Mouse (Mus musculus) megakaryocyte, embryonic 14.5 days (primary cell): ENCODE data around the gene Selenos. TPM values are rescaled to one million over a fixed set of nuclear protein-coding genes. Genes with fewer than 3 reads are reported as not detected.

Source experiments
- H3K27me3 ChIP-seq: replicated peaks from 2 replicates; pipeline ENCODE3; 2012; ENCODE audit warnings: inconsistent platforms
- H3K36me3 ChIP-seq: replicated peaks from 2 replicates; pipeline ENCODE3; 2012; ENCODE audit warnings: low read length, inconsistent platforms, mixed read lengths
- H3K4me1 ChIP-seq: 2 replicates; pipeline ENCODE4 v1.6.1; 2012; ENCODE audit warnings: inconsistent platforms
- H3K4me3 ChIP-seq: replicated peaks from 2 replicates; pipeline ENCODE3; 2012; ENCODE audit warnings: moderate library complexity, mild to moderate bottlenecking, inconsistent platforms
- H3K9me3 ChIP-seq: 2 replicates; pipeline ENCODE4 v1.6.1; 2012; ENCODE audit warnings: inconsistent platforms
- FLI1 ChIP-seq: IDR thresholded peaks from 2 replicates; pipeline ENCODE4 v1.6.1; 2012; ENCODE audit warnings: low read length, inconsistent platforms, mixed read lengths
- GATA1 ChIP-seq: IDR thresholded peaks from 3 replicates; pipeline ENCODE4 v1.6.1; 2012; ENCODE audit warnings: mixed read lengths, low read length, inconsistent platforms, borderline replicate concordance
- polyA plus RNA-seq: library from polyadenylated mRNA; stranded (reverse); fragments of >175 nt; gene quantifications from 2 replicates; pipeline ENCODE4 v1.2.3, GENCODE M21; 2012; ENCODE audit warnings: low replicate concordance; ENCODE audit not compliant: insufficient read depth

Gene Selenos
- polyA plus RNA-seq, 1 experiment = 82.3 TPM

GRCm38 (mm10) chr7:66107206-66107605 lies 27.8 kb downstream of the Selenos start:
- peaks cover 5% of the 10 kb centered on the region for H3K36me3 ChIP-seq
- no peak overlapping the region for H3K4me3 ChIP-seq
- TF ChIP-seq GATA1 (no peak), FLI1 (no peak)
- no peaks in the 10 kb centered on the region for H3K27me3 ChIP-seq
- H3K9me3 ChIP-seq = no peaks in the 10 kb centered on the region
- peaks cover 60% of the 10 kb centered on the region for H3K4me1 ChIP-seq

DNA sequence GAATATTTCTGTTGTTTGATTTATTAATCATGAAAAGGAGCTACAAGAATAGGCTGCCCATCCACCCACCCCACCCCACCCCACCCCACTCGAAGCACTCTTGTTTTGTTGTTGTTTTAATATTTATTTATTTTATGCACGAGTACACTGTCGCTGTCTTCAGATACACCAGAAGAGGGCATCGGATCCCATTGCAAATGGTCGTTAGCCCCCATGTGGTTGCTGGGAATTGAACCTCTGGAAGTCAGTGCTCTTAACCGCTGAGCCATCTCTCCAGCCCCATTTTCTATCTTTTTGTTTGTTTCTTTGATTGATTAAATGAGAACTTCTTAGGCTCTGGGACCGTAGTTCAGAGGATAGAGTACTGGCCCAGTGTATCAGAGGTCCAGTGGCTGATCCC lies 28.5 kb downstream of the Selenos start:
- peaks cover 10% of the 10 kb centered on the region for H3K36me3 ChIP-seq
- H3K4me3 ChIP-seq = peak overlapping the region; percentile 48
- peaks cover 68% of the 10 kb centered on the region for H3K4me1 ChIP-seq

DNA sequence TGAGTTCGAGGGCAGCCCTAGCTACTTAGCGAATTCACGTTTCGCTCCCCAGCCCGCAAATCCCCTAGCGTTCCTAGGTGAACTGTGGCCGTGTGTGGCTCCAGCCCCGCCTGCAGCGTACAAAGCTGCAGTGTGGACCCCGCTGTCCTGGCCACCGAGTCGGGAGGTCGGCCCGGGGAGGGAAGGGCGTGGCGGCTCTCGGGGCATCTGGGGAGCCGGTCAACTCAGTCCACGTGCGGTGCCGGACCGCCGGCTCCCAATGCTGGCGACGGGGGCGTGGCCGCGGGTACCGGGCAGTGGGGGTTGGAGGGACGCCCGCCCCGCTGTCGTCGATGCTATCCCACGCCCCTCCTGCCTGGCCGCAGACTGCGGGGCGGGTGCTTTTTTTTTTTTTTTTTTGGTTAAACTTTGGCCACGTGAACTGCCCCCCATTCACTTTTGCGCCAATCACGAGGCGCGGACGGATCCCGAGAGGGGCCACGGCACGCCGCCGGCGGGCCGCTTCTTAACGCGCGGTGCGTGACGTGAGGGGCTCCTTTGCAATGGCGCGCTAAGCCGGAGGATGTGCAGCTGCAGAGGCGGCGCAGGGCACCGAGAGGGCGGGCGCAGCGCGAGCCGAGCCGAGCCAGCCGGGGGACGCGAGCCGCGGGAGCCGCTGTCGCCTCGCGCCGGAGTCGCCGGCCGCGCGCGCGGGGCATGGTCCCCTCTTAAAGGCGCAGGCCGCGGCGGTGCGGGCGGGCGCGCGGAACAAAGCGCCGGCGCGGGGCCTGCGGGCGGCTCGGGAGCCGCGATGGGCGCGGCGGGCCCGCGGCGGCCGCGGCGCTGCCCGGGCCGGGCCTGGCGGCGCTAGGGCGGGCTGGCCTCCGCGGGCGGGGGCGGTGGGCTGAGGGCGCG lies 29.8 kb downstream of the Selenos start, which contains the start of gene Chsy1:
Gene Chsy1 (plus strand): TSS at position 555 of the 894 bp plus-strand sequence.
- Histone ChIP-seq H3K36me3 (peaks cover 19% of the 10 kb centered on the region), H3K27me3 (no peaks in the 10 kb centered on the region)
- no peak for TF ChIP-seq FLI1

More for the DNA sequence above, 28.5 kb downstream of the Selenos start:
- no peak for TF ChIP-seq GATA1
- no peak for TF ChIP-seq FLI1
- no peaks in the 10 kb centered on the region for H3K9me3 ChIP-seq
- H3K27me3 ChIP-seq = no peaks in the 10 kb centered on the region

DNA sequence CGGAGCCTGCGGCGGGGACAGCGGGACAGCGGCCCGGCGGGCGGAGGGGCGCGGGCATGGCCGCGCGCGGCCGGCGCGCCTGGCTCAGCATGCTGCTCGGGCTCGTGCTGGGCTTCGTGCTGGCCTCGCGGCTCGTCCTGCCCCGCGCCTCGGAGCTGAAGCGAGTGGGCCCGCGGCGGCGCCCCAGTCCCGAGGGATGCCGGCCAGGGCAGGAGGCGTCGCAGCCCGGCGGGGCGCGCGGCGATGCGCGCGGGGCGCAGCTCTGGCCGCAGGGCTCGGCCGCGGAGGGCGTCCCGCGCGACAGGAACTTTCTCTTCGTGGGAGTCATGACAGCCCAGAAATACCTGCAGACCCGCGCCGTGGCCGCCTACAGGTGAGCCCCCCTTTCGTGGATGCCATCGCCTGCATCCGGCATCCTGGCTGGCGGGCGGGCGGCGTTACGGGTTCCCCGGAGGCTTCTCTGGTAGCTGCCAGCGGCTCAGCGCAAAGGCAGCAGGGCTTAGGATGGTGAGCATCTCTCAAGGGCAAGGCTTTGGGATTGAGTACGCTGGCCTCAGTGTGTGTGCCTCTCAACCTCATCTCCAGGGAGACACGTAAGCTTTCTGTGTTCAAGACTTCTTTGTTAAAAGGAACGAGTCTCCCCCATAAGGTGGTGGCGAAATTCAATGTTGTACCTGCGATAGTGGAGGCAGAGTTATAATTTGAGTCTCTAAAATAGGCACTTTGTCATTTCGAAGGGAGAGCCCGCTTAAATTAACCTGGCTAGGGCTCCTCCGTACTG lies 30.6 kb downstream of the Selenos start:
- Histone ChIP-seq H3K4me3 (peak overlapping the region; percentile 92), H3K36me3 (peaks cover 28% of the 10 kb centered on the region), H3K9me3 (no peaks in the 10 kb centered on the region), H3K4me1 (peaks cover 78% of the 10 kb centered on the region), H3K27me3 (no peaks in the 10 kb centered on the region)
- no peak for TF ChIP-seq FLI1
- TF ChIP-seq GATA1 = no peak

More for the DNA sequence above, 29.8 kb downstream of the Selenos start, which contains the start of gene Chsy1:
- Histone ChIP-seq H3K9me3 (no peaks in the 10 kb centered on the region), H3K4me1 (peaks cover 78% of the 10 kb centered on the region), H3K4me3 (peak within 1 kb of the TSS; percentile 92)

DNA sequence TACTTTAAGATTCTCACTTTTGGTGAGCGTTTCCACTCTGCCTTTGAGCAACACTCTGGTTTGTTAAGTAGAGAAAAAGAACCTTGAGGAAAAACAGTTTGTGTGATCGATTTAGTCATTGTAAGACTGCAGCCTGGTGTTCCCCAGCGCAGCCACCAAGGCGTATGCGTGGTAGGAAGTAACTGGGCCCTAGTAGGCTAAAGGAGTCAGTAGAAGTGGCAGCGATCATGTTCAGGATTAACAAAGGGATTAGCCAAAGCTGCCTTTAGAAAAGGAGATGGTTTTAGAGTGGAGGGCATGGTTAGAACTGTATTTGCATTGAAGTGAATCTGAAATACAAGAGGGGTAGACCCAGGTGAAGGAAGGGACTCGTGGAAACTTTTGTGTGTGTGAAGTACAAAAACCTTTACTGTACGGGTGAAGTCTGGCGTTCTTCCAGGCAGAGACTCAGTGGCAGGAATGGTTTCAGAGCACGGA lies 31.2 kb downstream of the Selenos start:
- Histone ChIP-seq H3K4me3 (peak overlapping the region; percentile 92), H3K27me3 (no peaks in the 10 kb centered on the region), H3K9me3 (no peaks in the 10 kb centered on the region), H3K4me1 (peaks cover 78% of the 10 kb centered on the region), H3K36me3 (peaks cover 34% of the 10 kb centered on the region)
- TF ChIP-seq GATA1 (no peak), FLI1 (no peak)

- H3K9me3 ChIP-seq = no peaks in the 10 kb centered on the region
- H3K36me3 ChIP-seq = peaks cover 39% of the 10 kb centered on the region
- H3K27me3 ChIP-seq = no peaks in the 10 kb centered on the region
- H3K4me3 ChIP-seq = peak overlapping the region; percentile 92
- TF ChIP-seq GATA1 (no peak), FLI1 (no peak)
- H3K4me1 ChIP-seq = peaks cover 78% of the 10 kb centered on the region
Observed at GRCm38 (mm10) chr7:66111211-66111610, 31.8 kb downstream of the Selenos start.

DNA sequence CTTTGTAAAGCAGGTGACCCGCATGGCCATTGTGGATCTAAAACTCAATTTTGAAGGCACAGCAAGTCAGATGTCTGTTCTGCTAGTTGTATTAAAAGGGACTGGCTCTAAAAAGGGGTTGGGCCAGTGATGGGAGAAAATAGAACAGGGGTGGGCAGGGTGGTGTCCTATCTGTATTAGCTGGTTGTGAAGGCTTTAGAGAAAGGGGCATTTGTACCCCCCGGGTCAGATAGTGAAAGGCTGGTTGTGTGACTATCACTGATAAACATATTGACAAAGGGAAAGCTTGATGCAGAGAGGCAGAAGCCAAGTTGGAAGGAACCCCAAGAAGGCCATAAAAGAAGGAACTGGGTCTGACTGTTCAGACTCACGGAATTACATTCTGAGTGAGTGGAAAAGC lies 34.1 kb downstream of the Selenos start:
- Histone ChIP-seq H3K4me3 (peak overlapping the region; percentile 82), H3K4me1 (peaks cover 81% of the 10 kb centered on the region), H3K9me3 (no peaks in the 10 kb centered on the region), H3K36me3 (peaks cover 55% of the 10 kb centered on the region), H3K27me3 (no peaks in the 10 kb centered on the region)
- TF ChIP-seq GATA1 = no peak
- TF ChIP-seq FLI1 = no peak

DNA sequence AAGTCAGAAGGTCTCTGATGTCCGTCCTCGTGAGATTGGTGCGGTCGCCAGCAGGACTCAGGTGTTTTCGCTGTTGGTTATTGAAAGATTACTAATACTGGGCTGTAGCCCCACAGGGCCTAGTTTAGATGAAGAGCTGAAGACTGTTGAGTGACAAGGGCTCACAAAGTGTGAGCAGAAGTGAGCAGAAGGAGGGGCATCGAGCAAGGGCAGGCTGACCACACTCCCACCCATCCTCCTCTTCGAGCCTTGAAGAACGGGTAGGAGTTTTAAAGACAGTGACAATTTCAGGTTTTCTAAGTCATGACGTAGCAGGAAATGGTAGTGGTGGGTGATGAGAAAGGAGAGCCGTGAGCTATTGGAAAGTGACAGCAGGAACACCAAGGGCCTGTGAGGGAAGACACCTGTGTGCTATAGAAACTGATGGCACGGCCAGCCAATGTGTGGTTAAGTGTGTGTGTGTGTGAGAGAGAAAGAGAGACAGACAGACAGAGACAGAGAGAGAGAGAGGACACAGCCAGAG lies 36.4 kb downstream of the Selenos start:
- Histone ChIP-seq H3K4me1 (peaks cover 95% of the 10 kb centered on the region), H3K27me3 (no peaks in the 10 kb centered on the region), H3K9me3 (no peaks in the 10 kb centered on the region), H3K36me3 (peaks cover 69% of the 10 kb centered on the region), H3K4me3 (peak overlapping the region; percentile 84)
- TF ChIP-seq GATA1 = no peak
- TF ChIP-seq FLI1 = no peak

DNA sequence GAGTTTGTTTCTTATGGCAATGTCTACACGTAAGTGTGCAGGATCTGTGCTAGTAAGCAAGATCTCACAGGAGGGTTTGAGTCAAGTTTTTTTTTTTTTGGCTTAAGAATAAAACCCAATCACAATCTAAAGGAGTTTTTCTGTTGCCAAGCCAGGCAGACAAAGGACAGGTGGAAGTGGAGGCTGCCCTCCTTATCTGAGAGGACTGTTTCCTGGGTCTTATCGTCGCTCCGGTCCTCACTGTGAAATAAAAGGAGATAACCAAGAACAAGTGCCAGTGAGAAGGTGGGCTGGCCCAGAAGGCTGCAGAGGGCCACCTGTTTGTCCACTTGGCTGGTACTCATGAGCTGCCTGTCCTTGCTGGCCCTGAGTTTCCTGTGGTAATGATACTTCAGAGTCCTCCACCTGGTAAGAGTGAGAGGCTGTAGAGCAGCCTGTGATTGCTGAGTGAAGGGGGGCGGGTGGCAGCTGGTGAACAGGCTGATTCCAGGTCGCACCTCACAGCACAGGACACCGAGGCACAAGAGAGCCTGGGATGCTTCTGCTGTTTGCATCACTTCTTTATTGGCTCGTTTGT lies 37.5 kb downstream of the Selenos start:
- Histone ChIP-seq H3K4me1 (peaks cover 97% of the 10 kb centered on the region), H3K36me3 (peaks cover 72% of the 10 kb centered on the region), H3K4me3 (peak overlapping the region; percentile 60), H3K9me3 (no peaks in the 10 kb centered on the region), H3K27me3 (no peaks in the 10 kb centered on the region)
- no peak for TF ChIP-seq GATA1
- no peak for TF ChIP-seq FLI1
